Mouse (Mus musculus): ENCODE data around the gene Tesmin. TPM values are rescaled to one million over a fixed set of nuclear protein-coding genes. Genes with fewer than 3 reads are reported as not detected.

Gene Tesmin
- 1.0 and 1.5 TPM in 2 replicates for polyA plus RNA-seq (2015; fragmentation: Nextera tagmentation; extraction: Ambion mirVana)

- H3K4me1 ChIP-seq (ENCODE audit: control insufficient read depth, insufficient read depth, low read length), result peaks cover 10% of the 10 kb centered on the region
- peak; percentile 85 for ATAC-seq (replicated peaks; ENCODE audit: extremely low read depth, insufficient read depth, low FRiP score)
- H3K27me3 ChIP-seq (ENCODE audit: control insufficient read depth, insufficient read depth, low read length), result no peaks in the 10 kb centered on the region
- peak within 1 kb of the TSS; percentile 54 for H3K4me3 ChIP-seq (ENCODE audit: low read length)
- H3K9ac ChIP-seq (ENCODE audit: low read length), result peak within 1 kb of the TSS; percentile 60
- H3K4me2 ChIP-seq (ENCODE audit: low read depth, low read length), result peak within 1 kb of the TSS; percentile 97
- peaks cover 4% of the 10 kb centered on the region for H3K9me3 ChIP-seq (replicated peaks; ENCODE audit: control insufficient read depth, low read length)
- 1% methylated on average over 33 of the region's 33 CpGs for WGBS
- H3K27ac ChIP-seq (ENCODE audit: low read length), result 0 out of 2 replicates have a peak within 1 kb of the TSS, but pooled peaks have one; percentile 4
- H3K36me3 ChIP-seq (ENCODE audit: control insufficient read depth, insufficient read depth), result peaks cover 23% of the 10 kb centered on the region
These were observed at the start of gene Tesmin for GRCm38 (mm10) chr19:3388629-3389057. Gene Tesmin (plus strand): TSS chr19:3388857.

- Histone ChIP-seq H3K27me3 (ENCODE audit: control insufficient read depth, insufficient read depth, low read length) (no peaks in the 10 kb centered on the region), H3K9ac (ENCODE audit: low read length) (no peak overlapping the region), H3K27ac (ENCODE audit: low read length) (no peak overlapping the region), H3K36me3 (ENCODE audit: control insufficient read depth, insufficient read depth) (no peaks in the 10 kb centered on the region), H3K9me3 (replicated peaks; ENCODE audit: control insufficient read depth, low read length) (no peaks in the 10 kb centered on the region; the same call in 1 of the 2 replicates), H3K4me2 (ENCODE audit: low read depth, low read length) (no peak overlapping the region), H3K4me3 (ENCODE audit: low read length) (no peak overlapping the region), H3K4me1 (ENCODE audit: control insufficient read depth, insufficient read depth, low read length) (peaks cover 30% of the 10 kb centered on the region)
- no peak for ATAC-seq (replicated peaks; ENCODE audit: extremely low read depth, insufficient read depth, low FRiP score)
- WGBS, result 86% methylated on average over 8 of the region's 8 CpGs
These were observed 49.5 kb upstream of the Tesmin start for GRCm38 (mm10) chr19:3339187-3339586.

GRCm38 (mm10) chr19:3341021-3341420, 47.6 kb upstream of the Tesmin start:
- Histone ChIP-seq H3K27me3 (ENCODE audit: control insufficient read depth, insufficient read depth, low read length) (no peaks in the 10 kb centered on the region), H3K9ac (ENCODE audit: low read length) (no peak overlapping the region), H3K4me1 (ENCODE audit: control insufficient read depth, insufficient read depth, low read length) (peaks cover 26% of the 10 kb centered on the region), H3K9me3 (replicated peaks; ENCODE audit: control insufficient read depth, low read length) (no peaks in the 10 kb centered on the region; the same call in 1 of the 2 replicates), H3K36me3 (ENCODE audit: control insufficient read depth, insufficient read depth) (no peaks in the 10 kb centered on the region), H3K4me2 (ENCODE audit: low read depth, low read length) (no peak overlapping the region), H3K4me3 (ENCODE audit: low read length) (no peak overlapping the region), H3K27ac (ENCODE audit: low read length) (no peak overlapping the region; the same call in 1 of the 2 replicates)
- 54% methylated on average over 3 of the region's 3 CpGs for WGBS
- peak; percentile 21; the same call in 1 of the 2 replicates for ATAC-seq (replicated peaks; ENCODE audit: extremely low read depth, insufficient read depth, low FRiP score)

- Histone ChIP-seq H3K4me2 (ENCODE audit: low read depth, low read length) (no peak overlapping the region), H3K9ac (ENCODE audit: low read length) (no peak overlapping the region), H3K27me3 (ENCODE audit: control insufficient read depth, insufficient read depth, low read length) (no peaks in the 10 kb centered on the region), H3K4me1 (ENCODE audit: control insufficient read depth, insufficient read depth, low read length) (peaks cover 17% of the 10 kb centered on the region), H3K4me3 (ENCODE audit: low read length) (no peak overlapping the region), H3K9me3 (replicated peaks; ENCODE audit: control insufficient read depth, low read length) (peaks cover 4% of the 10 kb centered on the region), H3K27ac (ENCODE audit: low read length) (no peak overlapping the region), H3K36me3 (ENCODE audit: control insufficient read depth, insufficient read depth) (0 out of 2 replicates have a peak, but pooled peaks cover 4% of the 10 kb centered on the region)
- ATAC-seq (replicated peaks; ENCODE audit: extremely low read depth, insufficient read depth, low FRiP score), result no peak
- WGBS, result 62% methylated on average over 3 of the region's 3 CpGs
These were observed 44.7 kb upstream of the Tesmin start for GRCm38 (mm10) chr19:3343929-3344328.

- no peak for ATAC-seq (replicated peaks; ENCODE audit: extremely low read depth, insufficient read depth, low FRiP score)
- Histone ChIP-seq H3K4me1 (ENCODE audit: control insufficient read depth, insufficient read depth, low read length) (peaks cover 15% of the 10 kb centered on the region), H3K27ac (ENCODE audit: low read length) (no peak overlapping the region), H3K4me2 (ENCODE audit: low read depth, low read length) (no peak overlapping the region), H3K27me3 (ENCODE audit: control insufficient read depth, insufficient read depth, low read length) (no peaks in the 10 kb centered on the region), H3K9me3 (replicated peaks; ENCODE audit: control insufficient read depth, low read length) (peaks cover 4% of the 10 kb centered on the region), H3K9ac (ENCODE audit: low read length) (no peak overlapping the region), H3K36me3 (ENCODE audit: control insufficient read depth, insufficient read depth) (peaks cover 11% of the 10 kb centered on the region), H3K4me3 (ENCODE audit: low read length) (no peak overlapping the region)
- WGBS, result 91% methylated on average over 8 of the region's 8 CpGs
These were observed 43.8 kb upstream of the Tesmin start for GRCm38 (mm10) chr19:3344636-3345544.

- H3K9ac ChIP-seq (ENCODE audit: low read length), result no peak overlapping the region
- no peak overlapping the region for H3K4me3 ChIP-seq (ENCODE audit: low read length)
- H3K9me3 ChIP-seq (replicated peaks; ENCODE audit: control insufficient read depth, low read length), result peaks cover 4% of the 10 kb centered on the region
- peaks cover 7% of the 10 kb centered on the region for H3K4me1 ChIP-seq (ENCODE audit: control insufficient read depth, insufficient read depth, low read length)
- H3K27ac ChIP-seq (ENCODE audit: low read length), result no peak overlapping the region
- no peaks in the 10 kb centered on the region for H3K27me3 ChIP-seq (ENCODE audit: control insufficient read depth, insufficient read depth, low read length)
- 93% methylated on average over 1 of the region's 1 CpGs for WGBS
- peaks cover 16% of the 10 kb centered on the region for H3K36me3 ChIP-seq (ENCODE audit: control insufficient read depth, insufficient read depth)
- H3K4me2 ChIP-seq (ENCODE audit: low read depth, low read length), result no peak overlapping the region
- no peak for ATAC-seq (replicated peaks; ENCODE audit: extremely low read depth, insufficient read depth, low FRiP score)
These were observed 40.9 kb upstream of the Tesmin start for GRCm38 (mm10) chr19:3347784-3348183.

GRCm38 (mm10) chr19:3353415-3354111, 35.1 kb upstream of the Tesmin start:
- peak; percentile 91 for ATAC-seq (replicated peaks; ENCODE audit: extremely low read depth, insufficient read depth, low FRiP score)
- Histone ChIP-seq H3K4me3 (ENCODE audit: low read length) (no peak overlapping the region), H3K4me2 (ENCODE audit: low read depth, low read length) (peak overlapping the region; percentile 11; the same call in 1 of the 2 replicates), H3K27ac (ENCODE audit: low read length) (peak overlapping the region; percentile 85), H3K4me1 (ENCODE audit: control insufficient read depth, insufficient read depth, low read length) (peaks cover 16% of the 10 kb centered on the region), H3K9me3 (replicated peaks; ENCODE audit: control insufficient read depth, low read length) (0 out of 2 replicates have a peak, but pooled peaks cover 4% of the 10 kb centered on the region), H3K36me3 (ENCODE audit: control insufficient read depth, insufficient read depth) (peaks cover 38% of the 10 kb centered on the region), H3K27me3 (ENCODE audit: control insufficient read depth, insufficient read depth, low read length) (no peaks in the 10 kb centered on the region), H3K9ac (ENCODE audit: low read length) (no peak overlapping the region)
- WGBS, result 15% methylated on average over 7 of the region's 7 CpGs

GRCm38 (mm10) chr19:3355096-3355495, 33.6 kb upstream of the Tesmin start:
- H3K9ac ChIP-seq (ENCODE audit: low read length), result no peak overlapping the region
- H3K36me3 ChIP-seq (ENCODE audit: control insufficient read depth, insufficient read depth), result peaks cover 32% of the 10 kb centered on the region
- no peak overlapping the region for H3K4me3 ChIP-seq (ENCODE audit: low read length)
- ATAC-seq (replicated peaks; ENCODE audit: extremely low read depth, insufficient read depth, low FRiP score), result no peak
- no peak overlapping the region for H3K27ac ChIP-seq (ENCODE audit: low read length)
- 0 out of 2 replicates have a peak, but pooled peaks cover 4% of the 10 kb centered on the region for H3K9me3 ChIP-seq (replicated peaks; ENCODE audit: control insufficient read depth, low read length)
- no peaks in the 10 kb centered on the region for H3K27me3 ChIP-seq (ENCODE audit: control insufficient read depth, insufficient read depth, low read length)
- H3K4me1 ChIP-seq (ENCODE audit: control insufficient read depth, insufficient read depth, low read length), result peaks cover 16% of the 10 kb centered on the region
- 66% methylated on average over 5 of the region's 5 CpGs for WGBS
- no peak overlapping the region for H3K4me2 ChIP-seq (ENCODE audit: low read depth, low read length)
